Comparison of ENCODE assay signal across 28 mouse cellular contexts in genomic region chr8:5073654-5074293, GRCm38 (mm10). TPM values are rescaled to one million over a fixed set of nuclear protein-coding genes. Genes with fewer than 3 reads are reported as not detected.
A peak's percentile ranks its signal among the peaks of the same experiment; 100 is the strongest.
DNase-seq lines count a peak whose midpoint lies in the region; ATAC-seq and TF ChIP-seq lines count a peak whose summit lies in the region.
"Had no signal": no experiment of that assay in that cellular context is flagged by ENCODE, and none has a peak within 500 bp of the region (broad histone marks: within the 10 kb centered on the region; RNA-seq: fewer than 3 reads in every experiment).

No protein-coding gene starts in this region.

- H3K9ac ChIP-seq in intestine, embryonic 15.5 days = no peak overlapping the region
- no peak overlapping the region for H3K9ac ChIP-seq in intestine, embryonic 16.5 days (ENCODE audit: low read depth, low read length)
- H3K9ac ChIP-seq in intestine, postnatal 0 days (ENCODE audit: low read depth, low read length) = no peak overlapping the region

- WGBS in intestine, embryonic 15.5 days = 68% methylated on average over 3 of the region's 3 CpGs
- WGBS in intestine, embryonic 16.5 days = 75% methylated on average over 3 of the region's 3 CpGs
- 48% methylated on average over 3 of the region's 3 CpGs for whole genome bisulfite sequencing in intestine, postnatal 0 days
- 39% methylated on average over 3 of the region's 3 CpGs for WGBS in large intestine, adult 2 months
- 94% methylated on average over 3 of the region's 3 CpGs for WGBS in limb, embryonic 10.5 days

- H3K27me3 ChIP-seq in intestine, embryonic 15.5 days (replicated peaks) = no peaks in the 10 kb centered on the region
- H3K27me3 ChIP-seq in intestine, embryonic 16.5 days (replicated peaks; ENCODE audit: control insufficient read depth, insufficient read depth, low read length) = no peaks in the 10 kb centered on the region
- no peaks in the 10 kb centered on the region for H3K27me3 ChIP-seq in intestine, postnatal 0 days (replicated peaks; ENCODE audit: control insufficient read depth, insufficient read depth, low read length)
- no peaks in the 10 kb centered on the region for H3K27me3 ChIP-seq in limb, embryonic 10.5 days (ENCODE audit: low read depth, poor library complexity, severe bottlenecking)
- H3K27me3 ChIP-seq: Patski had no signal

- no peak overlapping the region for H3K27ac ChIP-seq in intestine, embryonic 15.5 days
- no peak overlapping the region for H3K27ac ChIP-seq in intestine, embryonic 16.5 days (ENCODE audit: low read length)
- H3K27ac ChIP-seq in intestine, postnatal 0 days (ENCODE audit: low read depth, low read length) = no peak overlapping the region
- H3K27ac ChIP-seq in limb, embryonic 10.5 days = no peak overlapping the region

- H3K4me1 ChIP-seq in intestine, embryonic 15.5 days (replicated peaks) = no peaks in the 10 kb centered on the region
- no peaks in the 10 kb centered on the region for H3K4me1 ChIP-seq in intestine, embryonic 16.5 days (ENCODE audit: control insufficient read depth, insufficient read depth, low read length)
- H3K4me1 ChIP-seq in intestine, postnatal 0 days (replicated peaks; ENCODE audit: control insufficient read depth, insufficient read depth, low read length) = no peaks in the 10 kb centered on the region
- H3K4me1 ChIP-seq in limb, embryonic 10.5 days = no peaks in the 10 kb centered on the region

- H3K9me3 ChIP-seq in intestine, embryonic 15.5 days = no peaks in the 10 kb centered on the region
- no peaks in the 10 kb centered on the region for H3K9me3 ChIP-seq in intestine, embryonic 16.5 days (ENCODE audit: control insufficient read depth, low read length)
- H3K9me3 ChIP-seq in intestine, postnatal 0 days (ENCODE audit: control insufficient read depth) = no peaks in the 10 kb centered on the region
- no peaks in the 10 kb centered on the region for H3K9me3 ChIP-seq in limb, embryonic 10.5 days (replicated peaks)
- H3K9me3 ChIP-seq: G1E had no signal

- ATAC-seq in intestine, embryonic 15.5 days = peak; percentile 89
- peak; percentile 90 for ATAC-seq in intestine, embryonic 16.5 days
- peak; percentile 69; the same call in 1 of the 2 replicates for ATAC-seq in intestine, postnatal 0 days
- ATAC-seq in granulocyte monocyte progenitor cell, adult 5-6 weeks (replicated peaks; ENCODE audit: poor library complexity, severe bottlenecking) = no peak
- ATAC-seq: activated CD4-positive, CD25-positive, alpha-beta regulatory T cell, adult 4 months; CD4-positive, CD25-positive, alpha-beta regulatory T cell, adult 4 months; Patski had no signal

- peak; percentile 81 for DNase-seq in large intestine, adult 2 months (ENCODE audit: low read depth, low spot score)
- no peak for DNase-seq in thymus, adult 18-20 months
- no peak for DNase-seq in limb, embryonic 10.5 days (ENCODE audit: low spot score)
- DNase-seq in adrenal gland, adult 8-10 months = no peak
- DNase-seq: adrenal gland, adult 2 months; adrenal gland, postnatal 10 days; adrenal gland, postnatal 14 days; adrenal gland, postnatal 25 days; adrenal gland, postnatal 36 days; B cell, adult 2 months; cerebellum, adult 11 months; cerebellum, adult 11-12 months; cerebellum, adult 18-20 months had no signal

- no peak overlapping the region for H3K4me2 ChIP-seq in intestine, embryonic 15.5 days (replicated peaks)
- H3K4me2 ChIP-seq in intestine, embryonic 16.5 days (ENCODE audit: low read depth, low read length) = no peak overlapping the region
- H3K4me2 ChIP-seq in intestine, postnatal 0 days (replicated peaks; ENCODE audit: low read depth) = no peak overlapping the region

- no peaks in the 10 kb centered on the region for H3K36me3 ChIP-seq in intestine, embryonic 15.5 days
- H3K36me3 ChIP-seq in intestine, embryonic 16.5 days (ENCODE audit: control insufficient read depth, insufficient read depth, low read length) = no peaks in the 10 kb centered on the region
- H3K36me3 ChIP-seq in intestine, postnatal 0 days (ENCODE audit: control insufficient read depth, insufficient read depth) = no peaks in the 10 kb centered on the region
- H3K36me3 ChIP-seq in limb, embryonic 10.5 days = no peaks in the 10 kb centered on the region
- H3K36me3 ChIP-seq: G1E had no signal

- no peak overlapping the region for H3K4me3 ChIP-seq in intestine, embryonic 15.5 days (replicated peaks)
- no peak overlapping the region for H3K4me3 ChIP-seq in intestine, embryonic 16.5 days (ENCODE audit: low read length)
- H3K4me3 ChIP-seq in intestine, postnatal 0 days (ENCODE audit: low read depth, low read length) = no peak overlapping the region
- H3K4me3 ChIP-seq in limb, embryonic 10.5 days = no peak overlapping the region

- TF ChIP-seq CTCF in intestine, postnatal 0 days (IDR thresholded peaks at IDR 0.05; ENCODE audit: low read depth) = no peak

RNA-seq across cellular contexts. Expression of gene Slc10a2, which starts 31.4 kb away (rescaled TPM):
- polyA plus RNA-seq in intestine, embryonic 15.5 days (2015; fragmentation: Nextera tagmentation; extraction: Ambion mirVana) = 0.52 and 0.63 TPM in 2 replicates
- polyA plus RNA-seq in intestine, embryonic 16.5 days (2015; fragmentation: Nextera tagmentation; extraction: Ambion mirVana) = 0.80 and 0.81 TPM in 2 replicates
- 0.25 and 1.0 TPM in 2 replicates for polyA plus RNA-seq in intestine, postnatal 0 days (2015; fragmentation: Nextera tagmentation; extraction: Ambion mirVana)
- 4.1 and 71.5 TPM in 2 replicates for polyA plus RNA-seq in large intestine, adult 2 months (2012; rRNA removed)
- not detected in 2 replicates for polyA plus RNA-seq in limb, embryonic 10.5 days (2016; fragmentation: Nextera tagmentation; extraction: Ambion mirVana)
- total RNA-seq in adrenal gland, adult 8-10 months (2022) = not detected
- not detected in 2 replicates for total RNA-seq in granulocyte monocyte progenitor cell, adult 5-6 weeks (2014; fragmentation: Nextera tagmentation)
- not detected in 2 replicates for total RNA-seq in granulocyte monocyte progenitor cell, adult 5-6 weeks (2017)
- total RNA-seq: adrenal gland, adult 18-20 months; adrenal gland, postnatal 10 days; adrenal gland, postnatal 14 days; adrenal gland, postnatal 25 days; adrenal gland, postnatal 36 days; adrenal gland, postnatal 4 days; CH12.LX; ES-E14; MEL had no signal
- polyA plus RNA-seq: activated CD4-positive, CD25-positive, alpha-beta regulatory T cell, adult 4 months; adrenal gland, adult 2 months; brain, embryonic 14.5 days; C2C12; CD4-positive, CD25-positive, alpha-beta regulatory T cell, adult 4 months; G1E; Patski had no signal
